Mouse (Mus musculus): ENCODE results near the gene Fam117b.

DNA sequence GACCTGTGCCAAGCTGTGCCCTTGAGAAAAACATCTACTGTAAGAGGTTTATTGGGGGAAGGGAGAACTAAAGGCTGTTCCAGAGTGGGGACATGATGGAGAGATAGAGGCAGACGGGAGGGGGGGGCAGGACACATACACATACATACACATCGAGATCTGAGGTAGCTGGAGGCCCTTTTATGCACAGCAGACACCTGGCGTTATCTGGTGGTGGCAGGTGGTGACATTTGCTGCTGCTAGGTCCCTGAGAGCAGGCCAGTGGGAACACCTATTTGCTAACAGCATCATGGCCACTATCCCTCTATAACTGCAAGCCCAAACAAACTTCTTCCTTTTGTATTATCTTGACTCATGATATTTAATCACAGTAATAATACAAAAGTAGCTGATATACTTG, 44.4 kb downstream of the Fam117b start:
- TF ChIP-seq CTCF (IDR thresholded peaks at IDR 0.05; ENCODE audit: control insufficient read depth, insufficient read depth, insufficient replicate concordance, low read depth, low read length) (no peak), POLR2A (IDR thresholded peaks at IDR 0.05; ENCODE audit: control insufficient read depth, low read depth, low read length) (no peak)

All from testis, adult 2 months (tissue).